Mouse (Mus musculus) thymus, postnatal 10 days (tissue): ENCODE measurements at regions not wholly inside any gene's neighbourhood (a gene's known extent, or its start where the extent isn't known, plus 50 kb on each side); places are given as distances from the start of the nearest gene placed in this dataset.

ENCODE experiments used
- DNase-seq, 2 experiments: peaks; one replicate each; pipeline ENCODE4 v3.0.0; 2021; ENCODE audit warnings: low spot score in 2 of 2

- no peak for DNase-seq
Observed at GRCm38 (mm10) chr6:117779020-117779419, 62.0 kb upstream of the Zfp637 start.

- DNase-seq, result no peak
Observed at GRCm38 (mm10) chr6:117788580-117789540, 52.1 kb upstream of the Zfp637 start.

GRCm38 (mm10) chr6:117790581-117790980 lies 50.4 kb upstream of the Zfp637 start:
- DNase-seq, result no peak
